Mouse (Mus musculus) hindbrain, embryonic 10.5 days (tissue): ENCODE measurements around the gene Gpr82. TPM values are rescaled to one million over a fixed set of nuclear protein-coding genes. Genes with fewer than 3 reads are reported as not detected.
A peak's percentile ranks its signal among the peaks of the same experiment; 100 is the strongest.

Experiments used
- DNase-seq: peaks from one replicate; pipeline ENCODE4 v3.0.0-alpha.2; 2017; ENCODE audit warnings: low spot score
- H3K27ac ChIP-seq: fragments of 300-500 bp; sonication (generic); 2 replicates; pipeline ENCODE4 v1.5.1; 2016; ENCODE audit warnings: mild to moderate bottlenecking, moderate library complexity
- H3K27me3 ChIP-seq: fragments of 300-500 bp; sonication (generic); 2 replicates; pipeline ENCODE4 v1.6.1; 2016; ENCODE audit warnings: mild to moderate bottlenecking; ENCODE audit not compliant: poor library complexity, insufficient read depth, severe bottlenecking
- H3K36me3 ChIP-seq: fragments of 300-500 bp; sonication (generic); 2 replicates; pipeline ENCODE4 v1.6.1; 2016; ENCODE audit warnings: mild to moderate bottlenecking, moderate library complexity
- H3K4me1 ChIP-seq: fragments of 300-500 bp; sonication (generic); replicated peaks from 2 replicates; pipeline ENCODE4 v1.6.1; 2016; ENCODE audit warnings: mild to moderate bottlenecking
- H3K4me3 ChIP-seq: fragments of 300-500 bp; sonication (generic); 2 replicates; pipeline ENCODE4 v1.5.1; 2016; ENCODE audit warnings: mild to moderate bottlenecking, moderate library complexity
- H3K9me3 ChIP-seq: fragments of 300-500 bp; sonication (generic); 2 replicates; pipeline ENCODE4 v1.6.1; 2016; ENCODE audit warnings: mild to moderate bottlenecking, moderate library complexity
- WGBS: fragments of 180-500 bp; shearing (Covaris S2); methylation state at CpG from one replicate; pipeline ENCODE4 v1.1.7; 2016; 5-methylcytosine and 5-hydroxymethylcytosine counted together
- polyA plus RNA-seq: library from polyadenylated mRNA; unstranded; fragments of >200 nt; fragmentation: Nextera tagmentation; extraction: Ambion mirVana; gene quantifications from 2 replicates; pipeline ENCODE4 v1.2.1, GENCODE M21; 2016

The Gpr82 gene
- polyA plus RNA-seq, 1 experiment from 2014 or later: 0.52 TPM

DNA sequence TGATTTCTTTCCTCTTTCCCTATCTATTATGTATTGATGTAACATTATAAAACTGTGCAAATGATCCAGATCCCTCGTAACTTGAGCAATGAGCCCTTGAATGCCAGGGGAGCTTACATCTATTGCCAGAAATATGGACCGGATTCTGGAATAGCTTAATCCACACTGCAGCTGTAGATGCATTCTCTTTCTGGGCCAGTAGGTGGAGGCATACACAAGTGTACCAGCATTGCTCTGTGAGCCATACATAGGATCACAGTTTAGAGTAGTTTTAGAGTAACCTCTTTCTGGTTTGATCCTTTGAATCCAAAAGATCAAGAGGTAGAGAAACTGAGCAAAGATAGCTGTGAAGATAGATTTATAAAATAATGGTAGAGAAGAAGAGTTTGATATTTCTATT is 49.0 kb downstream of the Gpr82 start:
- H3K36me3 ChIP-seq: peaks cover 4% of the 10 kb centered on the region; the same call in 1 of the 2 replicates
- 59% methylated on average over 2 of the region's 2 CpGs for whole genome bisulfite sequencing
- H3K27ac ChIP-seq: no peak overlapping the region
- peak; percentile 36 for DNase-seq
- H3K27me3 ChIP-seq: no peaks in the 10 kb centered on the region
- H3K4me3 ChIP-seq: no peak overlapping the region
- no peaks in the 10 kb centered on the region for H3K9me3 ChIP-seq
- no peaks in the 10 kb centered on the region for H3K4me1 ChIP-seq

Other genes with a start within 250 kb of the Gpr82 start
- 0.09 and 0.12 TPM in 2 replicates for gene Nyx, start 195.3 kb upstream of the Gpr82 start, polyA plus RNA-seq
- 1.0 and 2.2 TPM in 2 replicates for gene Gpr34, start 29.3 kb upstream of the Gpr82 start, polyA plus RNA-seq
- gene Cask, start 190.0 kb downstream of the Gpr82 start, polyA plus RNA-seq: 12.5 and 14.6 TPM in 2 replicates